Mouse (Mus musculus) right cerebral cortex, postnatal 36 days (tissue): Measurements from ENCODE around the gene Spata31d1d.
"Not testable (repeated sequence)": the region's sequence is repeated elsewhere in the genome, so short reads cannot be mapped to it uniquely, and the experiment has no call there.

Source experiments
- DNase-seq, 2 experiments: peaks; one replicate each; pipeline ENCODE4 v3.0.0; 2022; ENCODE audit warnings: low spot score in 2 of 2, mixed read lengths in 1 of 2

The Spata31d1d gene

DNA sequence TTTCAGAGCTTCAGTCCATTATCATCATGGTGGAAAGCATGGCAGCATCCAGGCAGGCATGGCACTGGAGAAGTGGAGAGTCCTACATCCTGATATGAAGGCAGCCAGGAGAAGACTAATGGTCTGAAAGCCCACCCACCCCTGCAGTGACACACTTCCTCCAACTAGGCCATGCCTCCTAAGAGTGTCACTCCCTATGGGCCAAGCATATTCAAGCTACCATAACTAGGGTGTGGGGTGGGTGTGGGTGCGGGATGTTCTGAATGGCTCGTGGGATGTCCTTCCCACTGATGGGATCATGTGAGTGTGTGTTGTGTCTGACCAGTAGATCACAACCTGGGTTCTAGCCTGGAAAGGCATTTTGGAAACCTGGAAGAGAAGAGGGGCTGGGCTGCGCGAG lies 2.4 kb upstream of the Spata31d1d start:
- DNase-seq = no peak

DNA sequence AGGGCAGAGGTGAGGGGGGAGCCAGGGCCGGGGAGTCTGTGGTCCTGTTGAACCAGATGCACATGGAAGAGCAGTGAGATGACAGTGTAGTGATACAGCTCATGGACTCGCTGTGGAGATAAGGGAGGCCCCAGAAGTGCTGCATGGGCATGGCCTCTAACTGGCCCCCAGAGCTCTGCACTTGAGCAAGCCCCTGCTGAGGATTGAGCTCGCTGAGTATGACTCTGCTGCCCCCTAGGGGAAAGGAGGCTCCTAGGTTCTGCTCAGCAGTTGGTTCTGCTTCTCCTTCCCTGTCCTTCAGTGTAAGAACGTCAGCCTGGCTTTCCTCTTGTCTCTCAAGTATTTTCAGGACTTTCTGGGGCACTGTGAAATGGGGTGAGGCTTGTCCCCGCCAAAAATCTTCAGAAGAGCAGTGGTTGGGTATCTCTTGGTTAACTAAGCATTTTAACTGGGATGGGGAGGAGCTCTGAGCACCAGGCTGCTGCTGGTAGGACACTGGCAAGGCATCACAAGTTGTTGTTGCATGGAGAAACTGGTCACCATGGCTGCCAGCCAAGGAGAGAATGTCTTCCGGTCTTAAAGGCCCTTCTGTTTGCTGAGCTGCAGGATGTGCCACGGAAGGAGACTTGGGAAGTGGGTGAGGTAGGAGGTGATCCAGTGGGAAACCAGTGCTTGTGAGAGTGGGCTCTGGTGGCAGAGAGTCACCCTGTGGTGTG lies 3.0 kb downstream of the Spata31d1d start:
- DNase-seq = peak; percentile 67 to 70

DNA sequence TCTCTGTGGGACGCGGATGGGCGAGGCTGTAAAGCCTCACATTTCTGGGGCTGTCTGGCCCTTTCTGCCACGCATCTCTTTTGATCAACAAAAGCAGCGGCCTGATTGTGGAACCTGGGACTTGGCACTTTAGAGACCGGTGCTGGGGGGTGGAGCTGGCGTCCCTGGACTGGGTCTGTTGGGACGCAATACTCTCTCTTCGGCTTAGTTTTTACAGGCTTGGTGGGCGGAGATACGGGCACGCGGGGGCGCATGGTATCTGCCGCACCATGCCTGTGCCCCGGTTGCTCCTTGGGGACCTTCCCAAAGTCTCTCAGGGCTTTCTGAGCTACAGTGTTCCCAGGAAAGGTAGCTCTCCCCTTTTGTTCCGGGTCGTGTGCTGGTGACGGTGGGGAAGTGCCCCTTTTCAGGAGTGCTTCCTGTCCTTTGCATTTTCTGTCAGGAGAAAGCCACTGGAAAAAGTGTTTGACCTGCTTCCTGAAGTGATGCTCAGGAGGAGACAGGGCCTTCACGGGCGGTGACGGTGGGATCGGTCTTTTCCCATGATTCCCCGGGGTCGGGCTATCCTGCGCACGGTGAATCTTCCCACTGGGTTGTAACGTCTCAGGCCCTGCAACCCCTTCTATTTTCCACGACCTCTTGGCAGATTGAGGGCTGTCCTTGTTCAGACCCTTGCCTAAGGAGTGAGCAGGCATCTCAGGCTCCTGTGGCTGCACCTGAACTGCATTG lies 5.2 kb downstream of the Spata31d1d start:
- DNase-seq = no peak

DNA sequence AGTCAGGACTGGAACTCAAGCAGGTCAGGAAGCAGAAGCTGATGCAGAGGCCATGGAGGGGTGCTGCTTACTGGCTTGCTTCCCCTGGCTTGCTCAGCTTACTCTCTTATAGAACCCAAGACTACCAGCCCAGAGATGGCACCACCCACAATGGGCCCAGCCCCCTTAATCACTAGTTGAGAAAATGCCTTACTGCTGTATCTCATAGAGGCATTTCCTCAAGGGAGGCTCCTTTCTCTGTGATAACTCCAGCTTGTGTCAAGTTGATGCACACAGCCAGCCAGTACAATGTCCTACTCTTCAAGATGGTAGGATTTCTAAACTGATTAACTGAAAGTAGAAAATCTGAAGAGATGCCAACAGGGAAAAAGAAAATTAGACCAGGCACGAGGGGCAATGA lies 9.5 kb downstream of the Spata31d1d start:
- DNase-seq = not testable (repeated sequence)

DNA sequence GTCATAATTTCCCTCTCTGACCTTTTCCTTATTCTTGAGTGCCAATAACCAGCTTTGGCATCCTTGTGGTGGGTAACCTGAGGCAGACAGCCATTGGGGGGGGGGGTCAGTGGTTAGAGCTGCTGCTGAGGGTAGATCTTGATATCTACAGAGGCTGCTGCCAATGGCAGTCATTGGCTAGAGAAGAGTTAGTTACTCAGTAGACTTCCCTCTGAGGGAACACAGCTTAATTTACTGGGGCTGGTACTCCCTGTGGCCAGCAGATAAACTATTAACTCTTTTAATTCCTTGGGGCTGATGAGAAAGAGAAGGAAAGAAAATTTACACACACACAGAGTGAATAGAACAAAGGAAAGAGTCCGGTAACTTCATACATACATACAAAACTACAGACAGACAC lies 12.1 kb downstream of the Spata31d1d start:
- no peak for DNase-seq

DNA sequence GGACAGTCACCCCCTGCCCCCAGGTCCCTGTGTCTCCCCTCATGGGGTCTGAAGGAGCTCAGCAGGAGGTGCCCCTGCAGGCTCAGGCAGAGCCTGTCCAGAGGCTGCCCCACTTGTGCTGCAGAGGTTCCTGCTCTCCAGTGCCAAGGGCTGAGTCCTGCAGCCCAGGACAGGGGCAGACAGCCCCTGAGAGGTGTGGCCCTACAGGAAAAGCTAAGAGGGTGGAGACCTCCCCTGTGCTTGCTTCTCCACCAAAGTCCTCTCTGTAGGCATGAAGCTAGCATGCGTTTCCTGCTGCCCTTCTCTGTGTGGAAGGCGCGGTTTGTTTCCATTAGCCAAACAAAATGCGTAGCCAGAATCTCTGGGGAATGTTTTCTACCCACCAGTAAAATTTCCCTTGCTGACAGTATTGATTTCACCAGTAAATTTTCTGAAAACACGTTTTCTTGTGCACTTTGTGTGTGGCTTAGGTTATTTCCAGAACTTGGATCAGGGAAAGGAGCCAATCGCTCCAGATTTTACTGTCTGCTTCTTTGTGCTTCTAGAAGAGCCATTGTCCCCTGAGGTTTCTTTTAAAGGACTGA lies 12.6 kb downstream of the Spata31d1d start:
- DNase-seq = not testable (repeated sequence)

DNA sequence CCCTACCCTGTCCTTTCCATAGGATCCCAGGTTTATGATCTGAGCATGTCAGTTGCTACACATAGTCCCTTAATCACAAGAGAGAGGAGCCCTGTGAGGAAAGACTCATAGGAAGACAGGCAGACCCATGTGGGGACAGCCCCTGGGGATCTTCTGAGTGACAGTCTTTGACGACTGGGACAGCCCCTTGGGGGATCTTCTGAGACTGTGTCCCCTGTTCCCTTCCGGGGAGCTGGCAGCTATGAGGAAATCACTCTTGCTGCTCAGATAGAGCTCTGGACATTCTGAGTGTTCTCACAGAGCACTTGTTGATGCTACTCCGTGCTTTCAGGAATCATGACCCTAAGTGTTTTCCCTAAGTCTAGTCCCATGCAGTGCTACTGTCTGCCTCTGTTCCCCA lies 17.8 kb downstream of the Spata31d1d start:
- DNase-seq = no peak

DNA sequence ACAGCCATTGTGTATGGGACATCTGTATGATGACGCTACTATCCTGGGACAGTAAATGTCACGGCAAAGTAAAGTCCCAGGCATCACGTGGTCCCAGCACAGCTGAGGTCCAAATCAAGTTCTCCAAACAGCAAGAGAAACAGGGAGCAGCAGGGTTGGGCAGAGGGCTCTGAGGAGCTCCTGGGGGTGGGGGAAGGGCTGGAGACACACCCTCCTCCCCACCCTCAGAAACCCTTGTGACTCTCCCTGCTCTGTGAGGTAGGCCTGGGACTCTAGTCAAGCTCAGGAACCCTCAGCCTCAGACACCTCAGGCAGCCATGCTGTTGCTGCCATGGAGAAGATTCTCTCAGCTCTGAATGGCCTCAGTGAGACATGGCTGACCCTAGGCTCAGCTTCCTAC lies 19.6 kb downstream of the Spata31d1d start, which contains the start of gene Spata31d1b:
Gene Spata31d1b, plus strand, starts transcription at position 301 of the 400 bp plus-strand sequence.
- not testable (repeated sequence) for DNase-seq

DNA sequence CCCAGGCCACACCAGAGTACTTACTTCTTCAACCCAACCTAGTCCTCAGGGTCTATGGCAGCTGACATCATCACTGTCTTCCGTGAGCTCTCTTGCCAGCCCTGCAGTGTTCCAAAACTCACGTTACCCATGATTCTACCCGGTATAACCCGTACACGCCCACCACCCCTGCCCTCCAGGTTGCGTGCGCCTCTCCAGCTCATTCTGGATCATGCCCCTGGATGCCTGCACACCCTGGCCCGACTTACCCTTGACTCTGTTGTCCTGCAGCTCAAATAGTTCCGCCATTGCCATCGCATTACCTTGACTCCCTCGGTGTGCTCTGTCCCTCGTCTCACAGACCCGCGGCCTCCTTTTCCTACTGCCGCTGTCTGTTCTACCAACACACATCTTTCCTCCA lies 21.3 kb downstream of the Spata31d1d start, which contains the start of gene Spata31d1a:
Gene Spata31d1a, minus strand, starts transcription at position 101 of the 400 bp plus-strand sequence.
- no peak for DNase-seq

DNA sequence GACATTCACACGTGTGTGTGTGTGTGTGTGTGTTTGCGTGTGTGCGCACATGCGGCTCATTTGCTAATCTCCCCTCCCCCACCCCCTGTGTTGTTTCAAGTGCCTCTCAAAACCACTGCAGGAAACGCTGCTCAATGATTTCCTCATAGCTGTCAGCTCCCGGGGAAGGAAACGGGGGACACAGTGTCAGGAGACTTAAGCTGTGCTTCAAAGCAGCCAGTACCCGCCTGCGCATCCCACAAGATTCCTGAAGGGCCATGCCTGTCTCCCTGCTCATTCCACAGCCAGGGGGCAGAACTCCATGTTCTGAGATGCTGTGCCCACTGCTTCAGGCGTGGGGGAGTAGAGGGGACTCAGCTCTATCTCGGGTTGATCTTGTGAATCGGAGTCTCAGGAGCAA lies 27.0 kb downstream of the Spata31d1d start:
- peak; percentile 7 to 27 for DNase-seq

DNA sequence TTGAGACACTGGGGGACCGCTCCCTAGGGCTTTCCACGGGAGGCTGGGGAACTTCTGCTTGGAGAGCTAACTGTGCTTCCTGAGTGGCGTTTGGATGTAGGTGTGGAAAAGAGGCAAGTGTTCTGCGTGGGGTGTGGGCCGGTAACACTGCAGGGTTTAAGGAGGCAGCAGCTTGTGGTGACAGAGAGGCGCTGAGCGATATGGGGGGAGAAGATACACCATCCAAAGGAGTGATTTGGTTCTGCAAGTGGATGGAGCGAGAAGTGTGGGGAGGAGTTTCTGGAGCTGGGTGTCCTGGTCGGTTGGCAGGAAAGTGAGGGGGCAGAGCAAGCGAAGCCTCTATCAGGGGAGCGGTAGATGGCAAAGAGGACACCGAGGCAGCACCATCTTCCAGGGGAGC lies 28.0 kb downstream of the Spata31d1d start:
- DNase-seq = peak; percentile 12 to 58

DNA sequence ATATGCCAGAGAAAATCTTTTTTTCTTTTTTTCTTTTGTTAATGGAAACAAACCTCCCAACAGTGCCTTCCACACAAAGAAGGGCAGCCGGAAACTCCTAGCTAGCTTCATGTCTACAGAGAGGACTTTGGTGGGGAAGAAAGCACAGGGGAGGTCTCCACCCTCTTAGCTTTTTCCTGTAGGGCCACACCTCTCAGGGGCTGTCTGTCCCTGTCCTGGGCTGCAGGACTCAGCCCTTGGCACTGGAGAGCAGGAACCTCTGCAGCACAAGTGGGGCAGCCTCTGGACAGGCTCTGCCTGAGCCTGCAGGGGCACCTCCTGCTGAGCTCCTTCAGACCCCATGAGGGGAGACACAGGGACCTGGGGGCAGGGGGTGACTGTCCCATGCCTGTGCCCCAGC lies 31.4 kb downstream of the Spata31d1d start:
- DNase-seq = not testable (repeated sequence)

DNA sequence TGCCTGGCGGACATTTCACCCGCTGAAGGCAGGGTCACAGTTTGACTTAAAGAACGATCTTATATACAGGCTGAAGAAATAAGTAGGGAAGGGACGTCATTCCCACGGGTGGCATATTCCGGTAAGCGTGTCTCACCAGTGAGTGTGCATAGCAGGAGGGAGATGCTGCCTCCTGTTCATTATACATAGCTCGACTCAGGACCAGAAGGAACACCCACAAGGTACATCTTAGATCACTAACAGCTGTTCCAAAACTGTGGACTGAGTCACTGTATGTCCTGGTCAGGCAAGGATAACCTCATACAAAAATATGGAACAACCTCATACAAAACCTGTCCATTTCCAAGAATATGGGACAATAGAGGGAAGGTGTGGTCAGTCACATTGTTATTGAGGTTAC lies 32.4 kb downstream of the Spata31d1d start:
- peak in 1 of 2 experiments; percentile 16 for DNase-seq

DNA sequence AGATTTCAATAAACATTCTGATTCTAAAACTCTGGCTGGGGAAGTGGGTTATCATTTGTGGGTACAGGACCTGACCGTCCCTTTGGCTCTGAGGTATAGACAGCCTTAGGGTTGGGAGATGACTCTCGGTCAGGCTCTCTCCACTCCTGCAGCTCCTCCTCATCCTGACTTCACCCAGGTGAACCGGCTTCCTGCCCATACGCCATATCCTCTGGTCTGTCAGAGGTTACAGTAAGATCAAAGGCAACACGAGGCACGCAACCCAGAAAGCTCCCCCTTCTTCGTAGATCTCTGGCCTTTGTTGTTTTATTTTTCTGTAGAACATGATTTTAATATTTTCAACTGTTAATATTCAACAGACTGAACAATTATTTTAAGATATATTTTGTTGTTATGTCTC lies 35.8 kb downstream of the Spata31d1d start:
- DNase-seq = no peak

DNA sequence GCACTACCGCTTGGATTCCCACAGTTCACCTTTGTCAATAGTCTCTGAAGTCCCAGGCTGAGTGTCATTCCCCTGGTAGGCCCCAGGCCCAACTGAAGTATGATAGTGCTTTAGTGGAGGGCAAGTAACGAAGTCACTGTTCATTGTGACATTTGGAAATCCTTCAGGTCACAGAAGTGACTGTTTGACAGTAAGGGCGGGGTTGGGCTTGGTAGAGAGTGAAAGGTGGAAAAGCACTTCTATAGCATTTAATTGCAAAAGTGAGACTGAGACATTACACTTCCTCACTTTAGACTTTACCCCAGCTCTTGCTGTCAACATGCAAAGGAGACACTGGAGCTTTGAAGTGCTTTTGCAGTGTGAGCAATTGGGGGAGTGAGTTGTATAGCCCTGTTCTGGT lies 37.5 kb downstream of the Spata31d1d start, which contains the start of gene 4921517D22Rik:
Gene 4921517D22Rik, minus strand, starts transcription at position 101 of the 400 bp plus-strand sequence.
- DNase-seq = no peak

DNA sequence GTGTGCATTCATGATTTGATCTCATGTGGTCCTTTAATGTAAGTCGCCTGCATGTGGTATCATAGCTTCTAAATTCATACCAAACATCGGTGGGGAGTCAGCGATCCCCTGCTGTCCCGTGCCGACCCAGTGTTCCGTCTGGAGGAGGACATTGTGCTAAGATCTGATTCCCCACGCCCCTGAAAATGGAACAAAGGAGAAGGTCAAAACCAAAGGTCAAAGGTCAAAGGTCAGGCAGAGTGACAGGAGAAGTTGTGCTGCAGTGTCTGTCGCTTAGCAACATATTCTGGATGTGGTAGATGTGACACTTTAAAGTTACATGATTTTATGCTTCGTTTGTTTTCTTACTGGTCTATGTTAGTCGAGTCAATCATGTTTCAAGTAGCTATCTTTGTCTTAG lies 40.1 kb downstream of the Spata31d1d start:
- DNase-seq = no peak

DNA sequence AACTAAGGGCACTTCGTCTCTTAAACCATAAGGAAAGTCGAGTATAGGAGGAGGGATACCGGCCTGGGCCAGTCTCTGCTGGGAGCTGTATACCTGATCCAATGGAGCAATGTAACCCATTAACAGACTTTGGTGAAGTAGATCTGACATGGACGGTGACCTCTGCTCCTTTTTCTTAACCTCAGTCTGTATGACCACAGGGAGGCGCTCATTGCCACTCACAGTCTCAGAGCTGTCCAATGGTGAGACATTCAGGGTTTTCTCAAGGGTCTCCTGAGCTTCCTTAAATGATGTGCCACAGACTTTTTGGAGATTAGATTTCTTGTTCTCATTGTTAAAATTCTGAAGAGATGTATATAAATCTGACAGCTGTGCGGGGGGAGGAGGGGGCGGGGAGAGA lies 41.0 kb downstream of the Spata31d1d start:
- DNase-seq = no peak

DNA sequence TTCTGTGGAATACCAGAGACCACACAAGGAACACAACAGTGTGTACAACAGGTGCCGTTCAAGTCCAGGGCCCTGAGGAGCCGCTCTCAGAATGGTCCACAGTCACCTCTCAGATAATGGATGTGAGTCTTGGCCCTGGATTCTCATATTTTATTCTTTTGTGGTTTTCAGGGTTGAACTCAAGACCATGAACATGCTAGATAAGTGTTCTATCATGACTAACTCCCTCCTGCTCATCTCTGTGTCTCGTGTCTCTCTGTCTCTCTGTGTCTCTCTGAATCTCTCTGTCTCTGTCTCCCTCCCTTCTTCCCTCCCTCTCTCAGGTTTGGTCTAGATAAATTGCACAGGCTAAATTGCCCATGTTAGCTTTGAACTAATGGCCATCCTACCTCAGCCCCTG lies 41.7 kb downstream of the Spata31d1d start:
- no peak for DNase-seq

DNA sequence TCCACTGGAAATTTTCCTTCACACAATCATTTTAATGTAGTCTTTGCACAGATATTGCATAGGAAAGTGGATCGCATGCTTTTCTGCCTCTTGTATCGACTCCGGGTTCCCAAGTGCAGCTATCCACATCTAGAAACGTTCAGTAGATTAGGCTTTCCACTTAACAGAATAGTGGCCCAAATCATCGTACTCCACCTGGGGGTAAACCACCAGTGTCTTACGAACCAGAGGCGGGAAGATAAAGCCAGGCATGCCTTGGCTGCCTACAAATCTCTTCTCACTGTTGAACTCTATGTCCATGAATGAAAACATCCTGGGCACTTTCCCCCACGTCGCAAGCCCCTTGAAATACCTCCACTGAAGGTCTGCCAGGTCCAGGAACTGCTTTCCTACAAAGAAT lies 42.2 kb downstream of the Spata31d1d start:
- DNase-seq = no peak

DNA sequence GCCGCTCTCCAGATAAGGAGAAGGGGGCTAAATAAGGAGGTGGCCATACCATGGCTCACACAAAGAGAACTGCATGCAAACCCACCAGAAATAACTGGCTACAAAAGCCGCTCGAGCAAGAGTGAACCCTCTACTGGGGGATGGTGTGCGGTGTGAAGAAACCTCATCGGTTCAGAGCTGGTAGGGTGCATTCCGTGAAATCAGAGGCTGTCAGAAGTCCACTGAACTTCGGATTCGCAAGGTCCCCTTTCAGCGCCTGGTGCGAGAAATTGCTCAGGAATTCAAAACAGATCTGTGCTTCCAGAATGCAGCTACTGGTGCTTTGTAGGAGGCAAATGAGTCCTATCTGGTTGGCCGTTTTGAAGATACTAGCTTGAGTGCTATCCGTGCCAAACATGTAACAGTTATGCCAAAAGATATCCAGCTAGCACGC lies 43.2 kb downstream of the Spata31d1d start:
- no peak for DNase-seq

DNA sequence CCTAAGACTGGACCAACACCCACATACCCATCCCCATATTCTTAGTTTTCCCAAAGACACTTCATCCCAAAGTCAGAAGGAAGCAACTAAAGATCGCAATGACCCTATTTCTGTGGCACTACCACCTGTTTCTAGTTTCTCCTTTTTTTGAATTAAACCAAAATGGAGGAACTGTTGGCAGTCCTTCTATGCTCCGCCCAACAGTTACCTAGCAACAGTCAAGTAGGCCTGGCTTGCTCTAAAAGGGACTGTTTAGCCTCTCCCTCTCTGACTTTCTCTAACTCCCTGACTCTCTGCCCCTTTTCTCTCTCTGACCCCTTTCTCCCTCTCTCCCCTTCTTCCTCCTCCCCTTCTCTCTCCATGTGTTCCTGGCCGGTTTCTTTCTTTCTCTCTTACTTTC lies 46.3 kb downstream of the Spata31d1d start:
- DNase-seq = no peak

DNA sequence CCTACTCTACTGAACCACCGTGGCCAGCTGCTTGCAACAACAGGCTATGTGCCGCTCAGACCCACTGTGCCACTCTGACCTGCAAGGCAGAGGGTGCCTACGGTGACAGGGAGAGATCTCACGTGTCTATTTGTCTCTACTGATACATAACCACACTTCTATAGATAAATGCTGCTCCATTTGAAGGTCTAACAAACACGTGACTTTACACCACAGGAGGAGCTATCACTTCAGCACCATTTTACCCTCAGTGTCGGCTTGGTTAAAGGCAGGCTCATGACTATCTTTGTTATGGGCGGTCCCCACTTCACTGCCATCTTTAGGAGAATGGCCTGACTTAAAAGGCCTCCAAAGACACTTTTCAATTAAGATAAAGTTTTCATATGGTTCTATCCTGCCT lies 48.9 kb downstream of the Spata31d1d start:
- DNase-seq = no peak

DNA sequence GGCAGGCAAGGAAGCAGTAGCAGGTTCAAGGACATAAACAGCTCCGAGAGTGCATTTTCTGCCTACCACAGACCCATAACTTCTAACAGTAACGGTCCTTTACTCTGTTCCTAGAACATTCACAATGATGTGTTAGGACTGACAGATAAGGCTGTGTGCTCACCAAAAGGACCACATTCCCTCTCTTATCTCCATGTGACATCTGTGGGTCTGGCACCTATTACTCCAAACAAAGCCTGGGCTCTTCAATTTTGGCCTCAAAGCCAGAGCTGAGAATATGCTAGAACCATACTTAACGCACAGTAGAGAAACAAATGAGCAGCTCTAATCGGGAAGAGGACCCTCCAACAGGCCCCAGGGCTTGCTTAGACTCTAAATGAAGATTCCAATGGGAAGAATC lies 51.6 kb downstream of the Spata31d1d start:
- no peak for DNase-seq
